Mouse (Mus musculus) bone marrow macrophage, adult 2 months (primary cell): ENCODE measurements around the gene Wscd2.

Experiments
- CTCF ChIP-seq: IDR thresholded peaks from 2 replicates; pipeline ENCODE4 v1.5.1; 2012; ENCODE audit warnings: low read depth, mild to moderate bottlenecking, low read length, moderate library complexity
- POLR2A ChIP-seq: IDR thresholded peaks from 2 replicates; pipeline ENCODE4 v1.6.1; 2012; ENCODE audit warnings: mild to moderate bottlenecking, low read depth, low read length, borderline replicate concordance

DNA sequence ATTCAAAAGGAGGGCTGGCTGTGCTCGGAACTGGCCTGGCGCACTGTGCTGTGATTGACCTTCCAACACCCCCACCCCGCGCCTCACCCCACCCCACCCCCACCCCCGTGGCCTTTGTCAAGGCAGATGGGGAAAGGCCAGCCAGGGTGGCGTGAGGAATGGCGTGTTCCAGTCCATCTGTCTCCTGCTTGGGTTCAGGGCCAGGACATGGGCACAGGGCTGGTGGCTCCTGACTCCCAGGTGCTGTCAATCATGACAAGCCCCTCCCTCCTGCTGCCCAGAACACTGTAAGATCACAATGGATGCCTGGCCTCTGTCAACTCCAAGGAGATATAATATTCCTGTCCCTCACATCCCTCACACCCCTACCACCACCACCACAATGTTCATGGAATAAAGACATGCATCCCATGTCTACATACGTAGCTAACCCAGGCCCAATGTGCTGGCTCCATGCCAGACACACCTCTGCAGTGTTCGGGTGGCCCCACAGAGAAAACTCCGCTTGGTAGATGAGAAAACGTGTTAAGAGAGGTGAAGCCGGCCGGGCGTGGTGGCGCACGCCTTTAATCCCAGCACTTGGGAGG, 130.1 kb downstream of the Wscd2 start:
- TF ChIP-seq CTCF (no peak), POLR2A (no peak)
